Comparison of ENCODE assay signal across 8 mouse cellular contexts in the genomic region with DNA sequence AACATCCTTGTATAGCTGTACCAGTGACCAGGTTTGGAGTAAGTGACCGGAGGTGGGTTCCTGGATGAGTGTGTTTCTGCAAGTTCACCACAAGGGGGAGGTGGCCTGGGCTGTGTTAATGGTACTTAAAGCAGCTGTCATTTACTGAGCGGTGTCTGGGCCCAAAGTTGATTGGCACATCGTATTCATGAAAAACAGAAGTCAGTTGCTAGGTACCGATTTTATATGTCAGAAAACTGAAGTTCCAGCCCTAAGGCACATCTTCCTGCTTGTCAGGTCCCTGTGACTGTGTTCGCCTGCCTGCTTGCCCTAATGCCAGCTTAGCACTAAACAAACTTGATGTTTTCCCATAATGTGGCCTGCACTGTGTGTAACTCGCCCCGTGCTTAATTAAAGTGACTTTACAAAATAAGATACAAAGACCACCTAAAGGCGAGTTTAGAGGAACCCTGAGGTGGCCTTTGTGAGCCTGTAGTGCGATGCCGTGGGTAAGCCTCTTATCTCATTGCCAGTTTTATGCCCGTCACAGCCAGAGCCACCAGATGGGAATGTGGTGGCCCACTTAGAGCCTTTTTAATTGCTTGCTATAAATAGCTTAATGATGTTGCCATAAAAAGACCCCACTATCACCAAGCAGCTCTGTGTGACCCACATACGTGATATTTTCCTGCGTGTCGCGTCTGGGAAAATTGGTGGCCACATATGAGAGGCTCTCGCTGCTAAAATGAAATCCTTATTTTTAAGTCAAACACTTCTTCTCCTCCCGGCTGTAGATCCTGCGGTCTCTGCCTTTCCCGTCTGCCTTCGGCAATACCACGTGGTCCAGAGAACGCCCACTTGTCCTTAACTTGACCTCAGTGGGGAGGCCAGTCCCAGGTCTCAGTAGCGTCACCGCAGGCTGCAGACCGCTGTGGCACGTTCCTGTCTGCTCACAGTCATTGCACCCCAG.
DNase-seq lines count a peak whose midpoint lies in the region; ATAC-seq and TF ChIP-seq lines count a peak whose summit lies in the region.

No protein-coding gene starts in this region.

- no peak for DNase-seq in forebrain, embryonic 11.5 days (ENCODE audit: low spot score)
- peak; percentile 70 for DNase-seq in embryo, embryonic 10.5 days (ENCODE audit: low spot score)
- DNase-seq in heart, postnatal 14 days = peak; percentile 7 to 20
- DNase-seq in thymus, adult 18-20 months = no peak
- no peak for DNase-seq in spleen, adult 18-20 months

- H3K36me3 ChIP-seq in forebrain, embryonic 11.5 days (ENCODE audit: control insufficient read depth, insufficient read depth, low read length) = no peaks in the 10 kb centered on the region
- H3K36me3 ChIP-seq in forebrain, embryonic 16.5 days (ENCODE audit: control insufficient read depth, insufficient read depth) = no peaks in the 10 kb centered on the region
- no peaks in the 10 kb centered on the region for H3K36me3 ChIP-seq in E14TG2a.4 (ENCODE audit: insufficient read depth, low read length)
- no peaks in the 10 kb centered on the region for H3K36me3 ChIP-seq in midbrain, embryonic 13.5 days

- H3K27me3 ChIP-seq in forebrain, embryonic 11.5 days (ENCODE audit: control insufficient read depth, insufficient read depth, low read length) = no peaks in the 10 kb centered on the region
- H3K27me3 ChIP-seq in forebrain, embryonic 16.5 days (replicated peaks; ENCODE audit: control insufficient read depth, insufficient read depth, low read length) = no peaks in the 10 kb centered on the region
- H3K27me3 ChIP-seq in E14TG2a.4 (ENCODE audit: insufficient read depth, low read length) = no peaks in the 10 kb centered on the region
- H3K27me3 ChIP-seq in midbrain, embryonic 13.5 days = no peaks in the 10 kb centered on the region

- no peak overlapping the region for H3K9ac ChIP-seq in forebrain, embryonic 11.5 days (ENCODE audit: low read length)
- H3K9ac ChIP-seq in forebrain, embryonic 16.5 days (replicated peaks; ENCODE audit: low read depth, low read length) = no peak overlapping the region
- H3K9ac ChIP-seq in midbrain, embryonic 13.5 days (replicated peaks) = no peak overlapping the region

- no peaks in the 10 kb centered on the region for H3K4me1 ChIP-seq in forebrain, embryonic 11.5 days (replicated peaks; ENCODE audit: control insufficient read depth, insufficient read depth, low read length)
- 0 out of 2 replicates have a peak, but pooled peaks cover 2% of the 10 kb centered on the region for H3K4me1 ChIP-seq in forebrain, embryonic 16.5 days (replicated peaks; ENCODE audit: control insufficient read depth, insufficient read depth, low read length)
- H3K4me1 ChIP-seq in E14TG2a.4 (replicated peaks; ENCODE audit: low read depth, low read length) = peaks cover 26% of the 10 kb centered on the region
- no peaks in the 10 kb centered on the region for H3K4me1 ChIP-seq in midbrain, embryonic 13.5 days (replicated peaks)

- no peak overlapping the region for H3K4me2 ChIP-seq in forebrain, embryonic 11.5 days (ENCODE audit: low read depth, low read length, severe bottlenecking)
- no peak overlapping the region for H3K4me2 ChIP-seq in forebrain, embryonic 16.5 days (ENCODE audit: low read length)
- H3K4me2 ChIP-seq in midbrain, embryonic 13.5 days (replicated peaks) = no peak overlapping the region

- no peak overlapping the region for H3K4me3 ChIP-seq in forebrain, embryonic 11.5 days (ENCODE audit: low read depth, low read length)
- H3K4me3 ChIP-seq in forebrain, embryonic 16.5 days (replicated peaks; ENCODE audit: low read length) = no peak overlapping the region
- H3K4me3 ChIP-seq in E14TG2a.4 (replicated peaks; ENCODE audit: low read length) = peak overlapping the region; percentile 68
- H3K4me3 ChIP-seq in midbrain, embryonic 13.5 days (replicated peaks) = no peak overlapping the region

- intact Hi-C loops in heart, postnatal 14 days (cut with DNase I) = no loop called here

- WGBS in forebrain, embryonic 11.5 days = 59% methylated on average over 26 of the region's 26 CpGs
- WGBS in forebrain, embryonic 16.5 days = 47% methylated on average over 26 of the region's 26 CpGs
- WGBS in midbrain, embryonic 13.5 days = 53% methylated on average over 26 of the region's 26 CpGs

- TF ChIP-seq CTCF in E14TG2a.4 (conservative IDR thresholded peaks at IDR 0.05; ENCODE audit: low read length) = peak; percentile 70

- 0 out of 2 replicates have a peak, but pooled peaks have one; percentile 27 for ATAC-seq in forebrain, embryonic 11.5 days (replicated peaks; ENCODE audit: low FRiP score)
- ATAC-seq in forebrain, embryonic 16.5 days = no peak
- peak; percentile 75 for ATAC-seq in midbrain, embryonic 13.5 days

- H3K27ac ChIP-seq in forebrain, embryonic 11.5 days (ENCODE audit: low read depth, low read length) = no peak overlapping the region
- no peak overlapping the region for H3K27ac ChIP-seq in forebrain, embryonic 16.5 days (ENCODE audit: low read length)
- no peak overlapping the region for H3K27ac ChIP-seq in midbrain, embryonic 13.5 days

- no peaks in the 10 kb centered on the region for H3K9me3 ChIP-seq in forebrain, embryonic 11.5 days (ENCODE audit: control insufficient read depth, low read length)
- no peaks in the 10 kb centered on the region for H3K9me3 ChIP-seq in forebrain, embryonic 16.5 days (ENCODE audit: control insufficient read depth, low read length)
- H3K9me3 ChIP-seq in E14TG2a.4 (ENCODE audit: low read length) = no peaks in the 10 kb centered on the region
- H3K9me3 ChIP-seq in midbrain, embryonic 13.5 days = no peaks in the 10 kb centered on the region

Comparison
In these comparisons a context has a peak if more than half of its experiments do, and no peak if none do; other contexts are left out.
1. DNase-seq: peak in embryo, embryonic 10.5 days (single experiment) and heart, postnatal 14 days (2 of 2); none in forebrain, embryonic 11.5 days (single experiment), thymus, adult 18-20 months (0 of 2) and spleen, adult 18-20 months (0 of 2).